Mouse (Mus musculus) R1 (cell line): ENCODE measurements around the gene Tinf2.
A peak's percentile ranks its signal among the peaks of the same experiment; 100 is the strongest.

ENCODE experiments used
- DNase-seq: peaks from one replicate; pipeline ENCODE4 v3.0.0-alpha.2; 2018; ENCODE audit warnings: low read depth, low spot score

Tinf2 gene

DNA sequence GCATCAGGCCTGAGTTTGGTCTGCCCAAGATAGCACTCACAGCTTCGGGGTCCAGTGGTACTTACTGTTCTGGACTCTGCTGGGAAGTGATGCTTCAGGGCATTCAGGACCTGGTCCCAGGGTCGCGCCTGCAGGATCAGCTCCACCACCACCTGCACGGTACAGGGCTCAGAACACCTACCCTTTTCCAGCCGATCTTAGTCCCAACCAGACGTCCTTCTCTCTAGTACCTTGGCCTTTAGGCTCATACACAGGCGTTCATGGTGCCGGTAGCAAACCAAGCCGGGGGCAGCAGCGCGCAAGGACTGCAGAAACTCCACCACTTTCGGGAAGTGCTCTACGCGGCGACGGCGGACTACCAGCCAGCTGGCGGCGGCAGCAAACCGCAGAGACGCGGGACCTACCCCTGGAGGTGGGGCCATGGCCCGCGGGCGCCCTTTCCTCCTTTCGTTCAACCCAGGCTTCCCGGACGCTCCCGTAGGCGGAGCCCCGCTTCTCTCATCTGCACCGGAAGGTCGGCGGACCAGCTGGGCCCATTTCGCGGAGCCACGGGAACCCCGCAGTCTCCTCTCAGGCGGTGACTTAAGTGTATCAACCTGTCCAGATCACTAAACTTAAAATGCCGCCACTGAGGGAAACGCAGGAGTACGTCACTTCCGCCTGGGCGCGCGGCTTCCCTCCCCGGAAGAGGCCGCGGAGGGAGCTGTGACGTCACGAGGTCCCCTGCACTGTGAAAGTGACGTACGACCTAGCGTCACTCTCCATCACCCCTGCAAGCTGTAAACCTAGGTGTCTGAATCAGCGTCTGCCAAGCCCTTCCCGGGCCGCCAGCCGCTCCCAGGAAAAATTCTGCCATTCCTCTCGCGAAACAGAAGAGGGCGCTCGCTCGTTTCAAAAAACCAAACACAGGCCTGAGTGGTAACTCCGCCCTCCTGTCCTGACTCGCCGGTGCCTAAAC is at the start of gene Tinf2:
Gene Tinf2, minus strand, starts transcription at position 661 of the 958 bp plus-strand sequence.
- peak; percentile 98 for DNase-seq

DNA sequence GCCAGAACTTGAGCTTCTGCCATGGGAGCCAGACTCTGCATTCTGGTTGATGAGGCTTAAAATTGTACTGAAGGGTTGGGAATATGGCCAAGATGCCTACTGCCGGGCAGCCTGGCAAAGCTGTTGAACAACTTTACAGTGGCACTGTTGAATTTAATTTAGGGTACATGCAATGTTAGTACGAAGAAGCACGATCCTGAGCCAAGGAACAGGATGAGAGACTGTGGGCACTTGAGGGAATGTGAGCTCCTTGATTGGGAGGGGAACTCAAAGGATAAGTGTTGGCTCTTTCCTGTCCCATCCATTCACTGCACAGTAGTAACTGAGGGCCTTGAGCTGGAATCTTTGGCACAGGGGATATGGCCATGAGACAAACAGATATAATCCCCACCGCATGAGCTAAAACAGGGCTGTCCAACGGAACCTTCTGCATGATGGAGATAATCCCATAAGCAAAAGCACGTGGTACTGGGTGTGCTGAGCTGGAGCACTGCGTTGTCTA is 49.0 kb upstream of the Tinf2 start:
- no peak for DNase-seq

DNA sequence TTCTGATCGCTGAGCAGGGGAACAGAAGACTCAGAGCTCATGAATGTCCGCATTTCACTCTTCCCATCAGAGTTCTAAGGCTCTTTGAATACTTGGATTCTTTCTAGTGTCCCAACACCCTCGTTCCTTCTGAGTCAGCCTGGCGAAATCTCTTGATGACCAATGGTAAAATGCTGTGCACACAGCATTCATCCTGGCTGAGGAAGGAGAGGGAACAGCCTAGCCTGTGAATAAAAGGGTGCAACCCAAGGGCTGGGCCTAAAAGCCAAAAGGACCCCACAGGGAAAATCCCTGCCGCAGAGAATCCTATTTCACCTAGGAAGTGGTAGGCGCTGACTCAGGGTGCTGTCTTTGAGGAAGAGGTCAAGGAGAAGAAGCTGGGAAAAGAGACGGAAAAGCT is 48.5 kb upstream of the Tinf2 start:
- DNase-seq, result no peak

DNA sequence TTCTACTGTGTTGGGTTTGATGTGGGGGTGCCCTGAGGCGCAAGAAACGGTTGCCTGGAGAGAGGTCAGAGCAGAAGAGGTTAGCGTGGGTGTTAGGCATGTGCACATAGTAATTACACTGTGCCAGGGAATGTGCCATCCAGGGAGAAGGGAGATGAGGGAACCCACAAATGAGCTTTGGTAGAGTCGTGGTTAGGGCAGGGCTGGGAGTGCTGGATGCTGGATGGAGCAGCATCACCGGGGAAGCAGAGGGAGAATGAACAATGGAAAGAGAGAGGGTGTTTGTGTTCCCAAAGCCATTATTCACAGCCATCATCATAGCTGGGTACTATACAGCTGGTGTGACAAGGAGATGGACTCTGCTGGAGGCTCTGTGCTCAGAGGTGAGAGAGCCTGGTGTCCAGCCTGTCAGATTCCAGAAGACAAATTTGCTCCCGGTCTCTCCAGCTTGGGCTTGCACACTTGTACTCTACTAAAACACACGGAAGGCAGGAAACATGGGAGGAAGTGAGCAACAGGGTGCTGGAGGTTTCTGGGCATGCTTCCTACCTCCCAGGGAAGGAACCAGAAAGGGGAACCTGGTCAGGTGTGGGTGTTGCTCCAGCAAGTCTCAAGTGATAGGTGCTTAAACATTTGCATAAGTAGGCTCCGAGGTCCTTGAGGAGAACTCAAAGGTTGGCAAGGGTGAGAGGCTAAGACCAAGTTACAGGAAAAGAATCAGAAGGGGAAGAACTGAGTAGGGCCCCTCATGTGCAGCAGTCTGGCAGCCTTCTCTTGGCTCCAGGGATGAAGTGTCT is 46.5 kb upstream of the Tinf2 start:
- DNase-seq, result no peak

DNA sequence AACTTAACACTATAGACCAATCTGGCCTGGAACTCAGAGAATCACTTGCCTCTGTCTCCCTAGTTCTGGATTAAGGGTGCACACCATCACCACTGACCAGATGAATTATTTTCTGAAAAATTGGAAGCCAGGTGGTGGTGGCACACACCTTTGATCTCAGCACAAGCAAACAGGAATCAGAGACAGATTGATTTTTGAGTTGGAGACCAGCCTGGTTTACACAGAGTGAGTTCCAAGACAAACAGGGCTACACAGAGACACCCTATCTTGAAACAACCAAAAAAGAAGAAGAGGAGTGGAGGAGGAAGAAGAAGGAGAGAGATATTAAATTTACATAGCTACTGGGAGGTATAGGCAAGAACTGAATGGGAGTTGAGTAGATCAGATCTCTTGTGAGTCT is 44.6 kb upstream of the Tinf2 start:
- no peak for DNase-seq

DNA sequence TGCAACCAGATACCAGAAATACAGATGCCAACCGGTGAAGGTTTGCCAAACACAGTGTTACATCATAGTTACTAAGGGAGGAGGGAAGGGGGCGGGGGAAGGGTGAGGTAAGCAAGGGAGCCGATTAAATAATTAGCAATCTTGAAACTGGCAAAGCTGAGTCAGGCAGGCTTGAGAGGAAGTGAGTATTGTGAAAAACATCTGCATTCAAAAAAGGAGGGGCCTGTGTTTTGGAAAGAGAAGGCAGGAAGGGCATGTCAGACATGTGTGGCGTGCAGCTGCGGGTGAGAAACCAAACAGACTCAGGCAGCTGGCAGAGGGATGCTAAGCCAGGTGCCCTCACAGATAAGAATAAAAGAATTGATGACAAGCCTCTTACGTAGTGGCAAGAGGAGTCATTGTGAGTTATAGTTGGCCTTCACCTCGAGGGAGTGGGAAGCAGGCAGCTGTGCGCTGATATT is 42.8 kb upstream of the Tinf2 start:
- DNase-seq, result no peak

DNA sequence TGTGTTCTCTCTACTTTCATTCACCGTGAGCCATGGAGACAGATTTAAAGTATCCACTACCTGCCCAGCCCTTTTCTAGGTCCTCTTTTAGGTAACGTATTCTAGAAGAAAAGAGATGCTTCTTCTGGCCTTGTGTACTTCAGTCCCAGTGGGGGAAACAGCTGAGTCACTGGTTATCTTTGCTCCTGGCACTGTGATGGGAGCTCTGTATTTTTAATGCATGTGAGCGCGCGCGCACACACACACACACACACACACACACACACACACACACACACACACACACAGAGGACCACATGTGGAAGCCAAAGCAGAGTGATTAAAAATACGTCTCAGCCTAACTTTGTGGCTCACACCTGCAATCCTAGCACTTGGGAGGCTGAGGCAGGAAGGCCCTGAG is 41.8 kb upstream of the Tinf2 start:
- DNase-seq, result no peak

DNA sequence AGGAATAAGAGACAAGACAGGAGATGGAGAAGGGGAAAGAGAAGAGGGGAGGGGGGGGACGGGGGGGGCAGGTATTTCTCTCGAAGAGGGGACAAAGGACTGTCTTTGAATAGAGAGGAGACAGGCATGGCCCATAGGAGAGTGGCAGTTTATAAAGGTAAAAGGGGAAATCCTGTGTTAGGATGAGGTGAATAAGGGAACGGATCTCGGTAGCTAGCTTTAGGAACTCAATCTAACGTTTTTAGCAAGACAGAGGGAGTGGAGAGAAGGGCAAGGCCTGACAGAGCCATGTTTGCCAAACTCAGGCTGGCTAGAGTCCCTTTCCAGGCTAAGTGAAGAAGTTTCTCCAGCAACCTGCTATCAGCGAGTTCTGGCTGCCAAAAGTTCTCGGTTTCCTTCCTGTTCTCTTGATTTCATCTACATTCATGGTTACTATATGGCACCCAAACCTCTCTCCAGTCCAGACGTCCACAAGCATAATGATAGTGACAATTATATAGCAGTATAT is 40.9 kb upstream of the Tinf2 start:
- DNase-seq, result no peak

DNA sequence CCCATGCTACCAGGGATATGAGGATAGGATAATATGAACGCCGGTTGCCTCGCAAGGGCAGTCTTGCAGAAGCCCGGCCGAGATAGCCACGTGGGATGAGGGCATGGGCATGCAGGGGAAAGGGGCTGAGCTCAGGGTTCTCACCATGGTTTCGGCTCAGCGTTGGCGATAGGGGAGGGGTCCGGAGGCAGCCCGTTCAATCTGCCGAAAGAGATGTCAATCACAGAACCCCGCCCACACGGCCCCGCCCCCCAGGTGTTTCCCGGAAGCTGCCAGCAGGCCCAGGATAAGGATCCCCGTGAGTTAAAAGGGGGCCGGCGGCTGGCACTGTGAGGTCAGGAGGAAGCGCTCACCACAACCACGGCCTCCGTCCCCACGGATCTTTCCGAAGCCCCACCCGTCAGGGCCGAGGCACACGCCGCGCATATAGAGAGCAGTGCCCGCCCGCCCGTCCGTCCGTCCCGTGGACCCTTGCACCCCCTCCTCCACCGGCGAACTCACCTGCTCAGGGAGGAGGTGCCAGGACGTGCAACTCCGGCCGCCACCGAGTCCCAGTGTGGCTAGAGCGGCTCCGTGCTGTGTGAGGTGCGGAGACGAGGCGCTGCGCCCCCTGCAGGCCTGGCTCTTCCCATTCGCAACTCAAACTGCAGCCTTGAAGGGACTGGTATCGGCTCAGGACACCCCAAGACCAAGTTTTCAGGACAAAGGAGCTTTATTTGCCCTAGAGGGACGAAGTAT is 40.2 kb upstream of the Tinf2 start, which contains the start of gene Rabggta:
Gene Rabggta, minus strand, starts transcription at position 564 of the 738 bp plus-strand sequence.
- DNase-seq, result peak; percentile 97

DNA sequence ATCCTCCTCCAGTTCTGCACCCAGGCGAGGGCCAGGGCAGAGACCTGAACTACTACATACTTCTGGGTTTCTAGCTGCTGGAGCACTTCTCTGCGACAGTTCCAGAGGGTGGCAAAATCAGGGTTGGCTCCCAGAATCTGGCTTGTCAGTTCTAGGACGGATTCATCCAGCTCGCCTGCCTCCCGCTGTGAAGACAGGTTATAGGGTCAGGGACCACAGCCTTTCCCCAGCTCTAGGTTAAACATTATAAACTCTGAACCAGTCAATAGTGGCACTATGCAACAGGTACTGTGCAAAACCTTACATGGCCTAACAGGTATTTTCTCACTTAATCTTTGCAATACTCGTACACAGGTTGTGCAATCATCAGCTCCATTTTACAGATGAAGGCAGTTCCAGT is 39.5 kb upstream of the Tinf2 start:
- no peak for DNase-seq

DNA sequence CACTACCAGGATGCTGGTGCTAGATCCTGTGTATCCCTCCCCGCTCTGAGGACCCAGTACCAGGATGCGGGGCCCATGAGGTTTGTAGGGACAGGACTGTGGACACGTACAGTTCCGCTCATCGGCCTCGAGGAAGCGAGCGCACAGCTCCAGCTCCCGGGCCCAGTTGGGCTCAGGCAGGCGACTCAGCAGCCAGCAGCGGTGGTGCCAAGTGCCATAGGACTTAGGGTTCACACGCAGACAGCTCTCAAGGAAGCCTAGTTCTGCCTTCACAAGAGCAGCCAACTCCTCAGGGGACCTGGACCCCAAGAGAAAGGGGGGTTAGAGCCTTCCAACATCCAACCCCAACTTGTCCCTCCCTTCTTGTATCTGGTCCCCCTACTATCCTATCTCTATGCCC is 39.0 kb upstream of the Tinf2 start:
- DNase-seq, result no peak

DNA sequence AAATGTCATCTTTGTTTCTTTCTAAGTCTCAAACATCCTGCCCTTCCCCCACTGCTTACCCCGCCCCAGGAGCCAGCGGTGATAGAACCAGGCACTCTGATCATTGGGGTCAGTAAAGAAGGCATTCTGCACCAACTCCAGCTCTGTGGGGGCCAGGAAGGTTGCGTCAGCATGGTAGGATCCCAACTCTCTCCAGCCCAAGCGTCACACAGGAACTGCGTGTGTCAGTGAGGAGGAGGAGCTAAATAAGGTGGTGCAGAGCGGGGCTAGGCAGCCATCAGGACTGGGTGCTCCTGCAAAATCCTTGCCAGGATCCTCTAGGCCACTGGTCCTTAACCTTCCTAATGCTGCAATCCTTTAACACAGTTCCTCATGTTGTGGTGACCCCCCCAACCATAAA is 38.1 kb upstream of the Tinf2 start:
- peak; percentile 66 for DNase-seq

DNA sequence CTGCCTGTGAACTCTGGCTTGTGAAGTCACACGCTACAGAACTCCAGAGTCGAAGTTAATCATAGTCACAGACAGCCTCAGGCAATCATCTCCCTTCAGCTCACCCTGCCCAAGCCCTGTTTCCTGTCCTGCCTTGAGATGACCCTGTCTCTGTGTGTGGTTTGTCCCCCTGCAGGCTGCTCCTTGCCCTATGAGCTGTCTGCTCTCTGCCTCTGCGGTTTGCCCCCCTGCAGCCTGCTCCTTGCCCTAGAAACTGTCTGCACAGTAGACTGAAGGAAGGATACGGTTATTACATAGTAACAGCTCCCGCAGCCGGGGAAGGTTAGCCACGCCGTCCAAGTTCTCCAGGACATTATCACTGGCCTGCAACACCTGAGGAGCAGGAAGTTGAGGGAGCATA is 35.3 kb upstream of the Tinf2 start:
- no peak for DNase-seq

DNA sequence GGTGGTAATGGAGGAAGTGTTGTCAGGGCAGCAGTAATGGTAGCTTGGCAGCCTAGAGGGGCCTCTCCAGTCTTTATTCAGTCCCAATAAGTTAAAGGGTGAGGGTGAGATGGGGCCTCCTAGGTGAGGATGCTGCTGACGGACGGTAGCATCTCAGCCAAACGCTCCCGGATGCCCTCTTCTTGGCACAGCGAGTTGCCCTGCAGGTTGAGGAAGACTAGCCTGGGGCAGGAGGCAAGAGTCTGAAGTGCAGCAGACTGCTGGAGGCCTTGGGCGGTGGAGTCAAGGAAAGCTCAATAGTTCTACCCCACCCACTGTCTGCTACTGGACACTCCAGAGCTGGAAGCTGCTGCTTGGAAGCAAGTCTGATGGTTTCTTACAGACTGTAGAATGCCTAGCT is 34.7 kb upstream of the Tinf2 start:
- DNase-seq, result no peak

DNA sequence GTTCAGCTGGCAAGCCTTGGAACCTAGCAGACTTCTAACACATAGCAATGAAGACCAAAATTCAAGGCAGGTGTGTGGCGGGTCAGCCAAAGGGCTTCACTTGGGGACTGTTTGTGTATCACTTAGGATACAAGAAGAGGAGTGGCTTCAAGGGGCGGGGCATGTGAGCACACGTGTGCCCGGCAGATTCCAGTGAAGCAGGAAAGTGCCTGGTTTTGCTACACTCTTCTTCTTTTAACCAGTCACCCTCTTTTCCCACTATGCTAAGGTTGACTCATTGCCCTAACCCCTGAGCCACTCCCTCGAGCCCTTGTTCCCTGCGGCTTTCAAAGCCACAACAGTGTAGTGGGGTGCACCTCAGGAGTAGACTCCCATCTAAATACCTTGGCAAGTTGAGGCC is 33.3 kb upstream of the Tinf2 start:
- peak; percentile 70 for DNase-seq

DNA sequence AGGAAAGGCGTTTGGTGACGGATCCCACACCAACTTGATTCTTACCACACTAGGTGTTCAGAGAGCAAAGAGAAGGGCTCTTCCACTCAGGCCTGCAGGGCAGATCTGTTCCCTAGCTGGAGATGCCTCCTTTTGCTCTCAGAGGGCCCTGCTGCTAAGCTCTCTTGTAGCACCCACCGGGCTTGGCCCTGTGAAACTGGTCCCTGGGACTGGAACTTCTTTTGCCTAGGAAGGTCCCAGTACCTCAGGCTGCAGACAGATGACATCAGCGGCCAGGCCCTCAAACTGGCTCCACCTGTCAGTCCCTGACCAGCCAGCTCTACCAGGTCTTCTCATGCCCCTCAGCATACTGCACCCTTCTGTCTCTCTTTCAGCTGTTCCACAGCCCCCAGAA is 32.1 kb upstream of the Tinf2 start, which contains the start of gene Tgm1:
Gene Tgm1, minus strand, starts transcription at position 198 of the 394 bp plus-strand sequence.
- no peak for DNase-seq

DNA sequence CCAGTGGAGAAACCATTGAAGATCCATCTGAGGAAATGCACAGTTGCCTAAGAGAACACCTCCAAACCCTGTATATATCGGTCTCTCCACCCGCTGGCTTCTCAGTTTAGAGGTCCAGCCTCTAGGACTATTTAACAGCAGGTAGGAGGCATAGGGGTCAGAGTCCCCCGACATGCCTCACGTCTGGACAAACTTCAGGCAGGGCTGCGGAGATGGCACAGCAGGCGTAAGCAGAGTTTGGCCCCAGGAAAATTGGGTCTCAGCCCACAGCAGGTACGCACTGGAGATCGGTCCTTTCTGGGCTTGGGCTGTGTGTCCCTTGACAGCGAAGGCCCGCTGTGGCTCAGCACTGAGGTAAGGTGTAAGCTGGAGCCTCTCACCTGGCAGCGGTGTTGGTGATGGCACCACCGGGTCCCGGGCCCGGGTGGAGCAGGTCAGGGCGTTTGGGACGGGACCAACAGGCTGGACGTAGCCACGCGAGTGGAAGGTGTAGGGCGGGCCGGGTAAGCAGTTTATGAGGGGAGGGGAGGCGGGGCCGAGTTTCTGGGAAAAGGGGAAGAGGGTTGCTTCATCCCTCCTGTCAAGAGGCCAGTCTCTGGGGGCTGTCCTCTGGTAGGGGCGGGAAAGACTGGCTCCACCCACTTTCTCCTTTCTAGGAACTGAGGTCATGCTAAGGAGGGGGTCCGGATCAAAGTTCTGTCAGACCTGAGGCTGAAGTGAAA is 31.5 kb upstream of the Tinf2 start:
- peak; percentile 90 for DNase-seq

DNA sequence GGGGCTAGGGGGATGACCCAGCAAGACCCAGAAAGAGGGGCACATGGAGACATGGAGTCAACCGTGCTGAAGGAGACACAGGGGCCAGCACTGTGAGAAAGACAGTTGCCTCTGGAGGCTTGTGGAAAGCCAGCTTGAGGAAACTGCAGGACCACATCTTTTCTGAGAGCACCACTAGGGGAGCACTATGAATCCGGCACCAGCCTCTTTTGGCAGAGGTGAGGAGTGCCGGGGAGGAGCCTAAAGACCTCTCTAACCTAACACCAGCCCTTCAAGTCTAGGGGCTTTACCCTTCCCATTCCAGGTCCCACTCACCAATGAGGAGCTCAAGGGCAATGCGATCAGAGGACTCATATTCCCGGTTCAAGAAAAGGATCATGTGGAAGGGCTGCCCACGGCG is 30.2 kb upstream of the Tinf2 start:
- peak; percentile 84 for DNase-seq

DNA sequence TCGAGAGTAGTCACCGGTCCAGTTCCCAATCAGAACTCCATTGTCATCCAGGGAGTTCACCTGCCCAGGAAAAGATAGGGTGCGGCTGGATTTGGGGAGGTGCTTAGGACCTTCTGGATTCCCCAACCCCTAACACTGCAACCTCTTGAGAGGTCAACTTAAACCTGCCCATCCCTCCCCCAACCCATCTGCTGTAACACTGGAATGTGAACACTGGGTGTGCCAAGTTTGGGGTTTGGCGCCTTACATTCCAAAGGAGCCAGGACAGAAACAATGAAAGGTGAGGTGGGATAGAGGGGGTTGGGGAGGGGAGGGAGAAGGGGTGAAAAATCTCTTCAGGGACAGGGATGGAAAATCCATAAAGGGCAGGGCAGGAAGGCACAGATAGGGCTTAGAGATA is 27.9 kb upstream of the Tinf2 start:
- DNase-seq, result peak; percentile 99

DNA sequence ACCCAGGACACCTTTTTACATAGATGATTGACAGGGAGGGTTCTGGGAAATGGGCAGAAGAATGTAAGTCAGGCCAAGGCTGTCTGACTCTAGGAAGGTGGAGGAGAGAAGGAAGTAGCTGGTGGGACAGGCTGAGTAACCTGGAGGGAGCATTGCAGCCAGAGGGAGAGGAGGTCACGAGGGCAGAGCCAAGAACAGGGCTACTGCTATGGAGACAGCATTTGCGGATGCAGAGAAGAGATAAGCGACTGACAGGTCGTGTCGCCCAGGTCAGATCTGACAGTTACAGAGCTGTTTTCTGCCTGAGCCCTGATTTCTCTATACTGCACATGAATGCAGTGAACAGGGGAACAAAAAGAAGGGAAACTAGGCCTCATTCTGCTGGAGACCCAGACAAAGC is 25.8 kb upstream of the Tinf2 start:
- DNase-seq, result no peak
